Mouse (Mus musculus): ENCODE data around the gene Fgfr2.

The Fgfr2 gene

GRCm38 (mm10) chr7:132377913-132378312 is 745.2 kb downstream of the Fgfr2 start:
- Histone ChIP-seq H3K4me1 (replicated peaks; ENCODE audit: low read depth, low read length) (peaks cover 30% of the 10 kb centered on the region), H3K36me3 (ENCODE audit: insufficient read depth, low read length) (no peaks in the 10 kb centered on the region), H3K27me3 (ENCODE audit: insufficient read depth, low read length) (peaks cover 5% of the 10 kb centered on the region; the same call in 1 of the 2 replicates), H3K4me3 (replicated peaks; ENCODE audit: low read length) (no peak overlapping the region), H3K9me3 (ENCODE audit: low read length) (no peaks in the 10 kb centered on the region; the same call in 1 of the 2 replicates)
- no peak for TF ChIP-seq POU5F1 (IDR thresholded peaks at IDR 0.05; ENCODE audit: borderline replicate concordance, low read length)
- TF ChIP-seq NANOG (IDR thresholded peaks at IDR 0.05; ENCODE audit: borderline replicate concordance, low read length): no peak
- no peak for TF ChIP-seq CTCF (conservative IDR thresholded peaks at IDR 0.05; ENCODE audit: low read length)

- Histone ChIP-seq H3K9me3 (ENCODE audit: low read length) (no peaks in the 10 kb centered on the region), H3K36me3 (ENCODE audit: insufficient read depth, low read length) (no peaks in the 10 kb centered on the region), H3K4me1 (replicated peaks; ENCODE audit: low read depth, low read length) (peaks cover 21% of the 10 kb centered on the region), H3K4me3 (replicated peaks; ENCODE audit: low read length) (no peak overlapping the region), H3K27me3 (ENCODE audit: insufficient read depth, low read length) (peaks cover 9% of the 10 kb centered on the region)
- TF ChIP-seq POU5F1 (IDR thresholded peaks at IDR 0.05; ENCODE audit: borderline replicate concordance, low read length) (no peak), NANOG (IDR thresholded peaks at IDR 0.05; ENCODE audit: borderline replicate concordance, low read length) (no peak), CTCF (conservative IDR thresholded peaks at IDR 0.05; ENCODE audit: low read length) (no peak)
Observed at GRCm38 (mm10) chr7:132373594-132374378, 749.4 kb downstream of the Fgfr2 start.

- peaks cover 21% of the 10 kb centered on the region for H3K4me1 ChIP-seq (replicated peaks; ENCODE audit: low read depth, low read length)
- no peak overlapping the region for H3K4me3 ChIP-seq (replicated peaks; ENCODE audit: low read length)
- no peaks in the 10 kb centered on the region for H3K9me3 ChIP-seq (ENCODE audit: low read length)
- no peaks in the 10 kb centered on the region for H3K36me3 ChIP-seq (ENCODE audit: insufficient read depth, low read length)
- TF ChIP-seq POU5F1 (IDR thresholded peaks at IDR 0.05; ENCODE audit: borderline replicate concordance, low read length) (no peak), NANOG (IDR thresholded peaks at IDR 0.05; ENCODE audit: borderline replicate concordance, low read length) (no peak), CTCF (conservative IDR thresholded peaks at IDR 0.05; ENCODE audit: low read length) (no peak)
- peaks cover 16% of the 10 kb centered on the region for H3K27me3 ChIP-seq (ENCODE audit: insufficient read depth, low read length)
Observed at GRCm38 (mm10) chr7:132372752-132373513, 750.2 kb downstream of the Fgfr2 start.

- H3K36me3 ChIP-seq (ENCODE audit: insufficient read depth, low read length): no peaks in the 10 kb centered on the region
- H3K27me3 ChIP-seq (ENCODE audit: insufficient read depth, low read length): peaks cover 16% of the 10 kb centered on the region
- no peak for TF ChIP-seq NANOG (IDR thresholded peaks at IDR 0.05; ENCODE audit: borderline replicate concordance, low read length)
- no peak for TF ChIP-seq POU5F1 (IDR thresholded peaks at IDR 0.05; ENCODE audit: borderline replicate concordance, low read length)
- no peak for TF ChIP-seq CTCF (conservative IDR thresholded peaks at IDR 0.05; ENCODE audit: low read length)
- H3K4me1 ChIP-seq (replicated peaks; ENCODE audit: low read depth, low read length): peaks cover 21% of the 10 kb centered on the region
- H3K9me3 ChIP-seq (ENCODE audit: low read length): no peaks in the 10 kb centered on the region
- no peak overlapping the region for H3K4me3 ChIP-seq (replicated peaks; ENCODE audit: low read length)
Observed at GRCm38 (mm10) chr7:132371832-132372231, 751.3 kb downstream of the Fgfr2 start.

GRCm38 (mm10) chr7:132369784-132370183 is 753.4 kb downstream of the Fgfr2 start:
- no peaks in the 10 kb centered on the region for H3K9me3 ChIP-seq (ENCODE audit: low read length)
- no peaks in the 10 kb centered on the region for H3K36me3 ChIP-seq (ENCODE audit: insufficient read depth, low read length)
- no peak overlapping the region for H3K4me3 ChIP-seq (replicated peaks; ENCODE audit: low read length)
- H3K4me1 ChIP-seq (replicated peaks; ENCODE audit: low read depth, low read length): peaks cover 16% of the 10 kb centered on the region
- TF ChIP-seq CTCF (conservative IDR thresholded peaks at IDR 0.05; ENCODE audit: low read length): no peak
- no peak for TF ChIP-seq NANOG (IDR thresholded peaks at IDR 0.05; ENCODE audit: borderline replicate concordance, low read length)
- no peak for TF ChIP-seq POU5F1 (IDR thresholded peaks at IDR 0.05; ENCODE audit: borderline replicate concordance, low read length)
- peaks cover 19% of the 10 kb centered on the region for H3K27me3 ChIP-seq (ENCODE audit: insufficient read depth, low read length)

- H3K27me3 ChIP-seq (ENCODE audit: insufficient read depth, low read length): peaks cover 19% of the 10 kb centered on the region
- TF ChIP-seq NANOG (IDR thresholded peaks at IDR 0.05; ENCODE audit: borderline replicate concordance, low read length) (no peak), POU5F1 (IDR thresholded peaks at IDR 0.05; ENCODE audit: borderline replicate concordance, low read length) (no peak), CTCF (conservative IDR thresholded peaks at IDR 0.05; ENCODE audit: low read length) (no peak)
- no peaks in the 10 kb centered on the region for H3K36me3 ChIP-seq (ENCODE audit: insufficient read depth, low read length)
- peaks cover 7% of the 10 kb centered on the region; the same call in 1 of the 2 replicates for H3K4me1 ChIP-seq (replicated peaks; ENCODE audit: low read depth, low read length)
- no peaks in the 10 kb centered on the region for H3K9me3 ChIP-seq (ENCODE audit: low read length)
- H3K4me3 ChIP-seq (replicated peaks; ENCODE audit: low read length): no peak overlapping the region
Observed at GRCm38 (mm10) chr7:132368859-132369258, 754.3 kb downstream of the Fgfr2 start.

GRCm38 (mm10) chr7:132367344-132367743 is 755.8 kb downstream of the Fgfr2 start:
- H3K4me1 ChIP-seq (replicated peaks; ENCODE audit: low read depth, low read length): no peaks in the 10 kb centered on the region
- H3K36me3 ChIP-seq (ENCODE audit: insufficient read depth, low read length): no peaks in the 10 kb centered on the region
- H3K4me3 ChIP-seq (replicated peaks; ENCODE audit: low read length): no peak overlapping the region
- TF ChIP-seq POU5F1 (IDR thresholded peaks at IDR 0.05; ENCODE audit: borderline replicate concordance, low read length) (no peak), NANOG (IDR thresholded peaks at IDR 0.05; ENCODE audit: borderline replicate concordance, low read length) (no peak)
- no peaks in the 10 kb centered on the region for H3K9me3 ChIP-seq (ENCODE audit: low read length)
- peaks cover 22% of the 10 kb centered on the region for H3K27me3 ChIP-seq (ENCODE audit: insufficient read depth, low read length)

- H3K4me1 ChIP-seq (replicated peaks; ENCODE audit: low read depth, low read length): no peaks in the 10 kb centered on the region
- peaks cover 26% of the 10 kb centered on the region for H3K27me3 ChIP-seq (ENCODE audit: insufficient read depth, low read length)
- H3K4me3 ChIP-seq (replicated peaks; ENCODE audit: low read length): no peak overlapping the region
- no peak for TF ChIP-seq CTCF (conservative IDR thresholded peaks at IDR 0.05; ENCODE audit: low read length)
- TF ChIP-seq NANOG (IDR thresholded peaks at IDR 0.05; ENCODE audit: borderline replicate concordance, low read length): no peak
- TF ChIP-seq POU5F1 (IDR thresholded peaks at IDR 0.05; ENCODE audit: borderline replicate concordance, low read length): no peak
- no peaks in the 10 kb centered on the region for H3K36me3 ChIP-seq (ENCODE audit: insufficient read depth, low read length)
- H3K9me3 ChIP-seq (ENCODE audit: low read length): no peaks in the 10 kb centered on the region
Observed at GRCm38 (mm10) chr7:132365703-132366384, 757.3 kb downstream of the Fgfr2 start.

Measured in E14TG2a.4 (cell line).